Mouse (Mus musculus) kidney, embryonic 15.5 days (tissue): ENCODE data around the gene Pltp. TPM values are rescaled to one million over a fixed set of nuclear protein-coding genes. Genes with fewer than 3 reads are reported as not detected.
"Not testable (repeated sequence)": the region's sequence is repeated elsewhere in the genome, so short reads cannot be mapped to it uniquely, and the experiment has no call there.

Source experiments
- ATAC-seq: fragments of 200-750 bp; cut with Nextera tagmentation; replicated peaks from 2 replicates; pipeline ENCODE4 v1.8.0; 2017; ENCODE audit warnings: moderate TSS enrichment; ENCODE audit not compliant: low FRiP score
- H3K27ac ChIP-seq: fragments of 300-500 bp; sonication (generic); 2 replicates; pipeline ENCODE4 v1.5.1; 2015; ENCODE audit warnings: mild to moderate bottlenecking, inconsistent platforms
- H3K27me3 ChIP-seq: fragments of 300-500 bp; sonication (generic); 2 replicates; pipeline ENCODE4 v1.6.1; 2015; ENCODE audit warnings: inconsistent platforms
- H3K36me3 ChIP-seq: fragments of 300-500 bp; sonication (generic); 2 replicates; pipeline ENCODE4 v1.6.1; 2015; ENCODE audit warnings: inconsistent platforms
- H3K4me1 ChIP-seq: fragments of 300-500 bp; sonication (generic); 2 replicates; pipeline ENCODE4 v1.6.1; 2015; ENCODE audit warnings: inconsistent platforms
- H3K4me2 ChIP-seq: fragments of 300-500 bp; sonication (generic); 2 replicates; pipeline ENCODE4 v1.6.1; 2015; ENCODE audit warnings: moderate library complexity, mild to moderate bottlenecking, inconsistent platforms
- H3K4me3 ChIP-seq: fragments of 300-500 bp; sonication (generic); replicated peaks from 2 replicates; pipeline ENCODE4 v1.5.1; 2015; ENCODE audit warnings: mild to moderate bottlenecking, inconsistent platforms
- H3K9ac ChIP-seq: fragments of 300-500 bp; sonication (generic); 2 replicates; pipeline ENCODE4 v1.6.1; 2015; ENCODE audit warnings: mild to moderate bottlenecking, inconsistent platforms
- H3K9me3 ChIP-seq: fragments of 300-500 bp; sonication (generic); replicated peaks from 2 replicates; pipeline ENCODE4 v1.6.1; 2016; ENCODE audit warnings: inconsistent platforms
- WGBS: fragments of 180-500 bp; shearing (Covaris S2); methylation state at CpG from one replicate; pipeline ENCODE4 v1.1.7; 2015; ENCODE audit warnings: mixed read lengths; 5-methylcytosine and 5-hydroxymethylcytosine counted together
- polyA plus RNA-seq: library from polyadenylated mRNA; unstranded; fragments of >200 nt; fragmentation: Nextera tagmentation; extraction: Ambion mirVana; gene quantifications from 2 replicates; pipeline ENCODE4 v1.2.1, GENCODE M21; 2015

Gene Pltp
- polyA plus RNA-seq, 1 experiment from 2014 or later: 38.7 TPM

GRCm38 (mm10) chr2:164877376-164878215 lies 20.1 kb upstream of the Pltp start:
- H3K36me3 ChIP-seq, H3K9me3 ChIP-seq, H3K27me3 ChIP-seq, H3K9ac ChIP-seq, ATAC-seq: not testable (repeated sequence)
- H3K4me2 ChIP-seq: peak overlapping the region; percentile 80
- H3K4me3 ChIP-seq: peak overlapping the region; percentile 93
- peaks cover 41% of the 10 kb centered on the region for H3K4me1 ChIP-seq
- WGBS: 77% methylated on average over 11 of the region's 11 CpGs
- H3K27ac ChIP-seq: peak overlapping the region; percentile 100

- WGBS: 56% methylated on average over 2 of the region's 2 CpGs
- not testable (repeated sequence) for H3K9me3 ChIP-seq
- 0 out of 2 replicates have a peak overlapping the region, but pooled peaks have one; percentile 92 for H3K27ac ChIP-seq
These were observed 18.1 kb upstream of the Pltp start for GRCm38 (mm10) chr2:164875648-164876047.

GRCm38 (mm10) chr2:164874239-164874769 lies 16.8 kb upstream of the Pltp start:
- H3K4me1 ChIP-seq: peaks cover 24% of the 10 kb centered on the region
- H3K36me3 ChIP-seq: 0 out of 2 replicates have a peak, but pooled peaks cover 3% of the 10 kb centered on the region
- WGBS: 6% methylated on average over 1 of the region's 1 CpGs
- H3K4me2 ChIP-seq: no peak overlapping the region
- H3K9me3 ChIP-seq: no peaks in the 10 kb centered on the region
- H3K4me3 ChIP-seq: no peak overlapping the region
- H3K27ac ChIP-seq: peak overlapping the region; percentile 92
- ATAC-seq: peak; percentile 55
- no peak overlapping the region for H3K9ac ChIP-seq
- H3K27me3 ChIP-seq: no peaks in the 10 kb centered on the region

More at GRCm38 (mm10) chr2:164875648-164876047, 18.1 kb upstream of the Pltp start:
- not testable (repeated sequence) for H3K4me3 ChIP-seq, H3K9ac ChIP-seq, H3K36me3 ChIP-seq, ATAC-seq, H3K27me3 ChIP-seq, H3K4me2 ChIP-seq
- peaks cover 30% of the 10 kb centered on the region for H3K4me1 ChIP-seq

- H3K27me3 ChIP-seq: no peaks in the 10 kb centered on the region
- 0 out of 2 replicates have a peak, but pooled peaks cover 3% of the 10 kb centered on the region for H3K36me3 ChIP-seq
- no peak for ATAC-seq
- peak overlapping the region; percentile 92 for H3K27ac ChIP-seq
- H3K4me3 ChIP-seq: no peak overlapping the region
- H3K4me1 ChIP-seq: peaks cover 24% of the 10 kb centered on the region
- no peaks in the 10 kb centered on the region for H3K9me3 ChIP-seq
- H3K4me2 ChIP-seq: no peak overlapping the region
- 42% methylated on average over 3 of the region's 3 CpGs for WGBS
- no peak overlapping the region for H3K9ac ChIP-seq
These were observed 16.1 kb upstream of the Pltp start for GRCm38 (mm10) chr2:164873621-164874020.

- Histone ChIP-seq H3K36me3 (no peaks in the 10 kb centered on the region), H3K27ac (no peak overlapping the region), H3K9me3 (no peaks in the 10 kb centered on the region; the same call in 1 of the 2 replicates), H3K4me1 (peaks cover 23% of the 10 kb centered on the region), H3K9ac (no peak overlapping the region), H3K4me2 (no peak overlapping the region), H3K27me3 (no peaks in the 10 kb centered on the region), H3K4me3 (no peak overlapping the region)
- ATAC-seq: no peak
- 61% methylated on average over 6 of the region's 6 CpGs for WGBS
These were observed 14.2 kb upstream of the Pltp start for GRCm38 (mm10) chr2:164871602-164872303.

DNA sequence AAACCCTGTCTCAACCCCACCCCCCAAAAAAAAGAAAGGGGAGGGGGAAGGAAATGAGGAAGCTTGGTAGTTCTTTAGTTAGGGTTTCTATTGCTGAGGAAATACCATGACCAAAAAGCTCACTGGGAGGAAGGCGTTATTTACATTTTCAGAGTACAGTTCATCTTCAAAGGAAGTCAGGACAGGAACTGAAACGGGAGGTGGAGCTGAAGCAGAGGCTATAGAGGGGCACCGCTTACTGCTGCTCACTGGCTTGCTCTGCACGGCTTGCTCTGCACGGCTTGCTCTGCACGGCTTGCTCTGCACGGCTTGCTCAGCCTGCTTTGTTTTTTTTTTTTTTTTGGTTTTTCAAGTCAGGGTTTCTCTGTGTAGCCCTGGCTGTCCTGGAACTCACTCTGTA lies 11.0 kb upstream of the Pltp start:
- H3K4me2 ChIP-seq: no peak overlapping the region
- no peak overlapping the region for H3K27ac ChIP-seq
- 66% methylated on average over 7 of the region's 7 CpGs for WGBS
- H3K4me3 ChIP-seq: no peak overlapping the region
- no peak; the same call in 1 of the 2 replicates for ATAC-seq
- peaks cover 9% of the 10 kb centered on the region for H3K4me1 ChIP-seq
- no peak overlapping the region for H3K9ac ChIP-seq
- H3K27me3 ChIP-seq: no peaks in the 10 kb centered on the region
- no peaks in the 10 kb centered on the region for H3K36me3 ChIP-seq
- H3K9me3 ChIP-seq: no peaks in the 10 kb centered on the region; the same call in 1 of the 2 replicates

- WGBS: 95% methylated on average over 7 of the region's 7 CpGs
- Histone ChIP-seq H3K4me1 (peaks cover 13% of the 10 kb centered on the region), H3K9me3 (no peaks in the 10 kb centered on the region; the same call in 1 of the 2 replicates), H3K36me3 (no peaks in the 10 kb centered on the region), H3K4me2 (no peak overlapping the region), H3K27me3 (no peaks in the 10 kb centered on the region), H3K9ac (no peak overlapping the region), H3K4me3 (no peak overlapping the region), H3K27ac (peak overlapping the region; percentile 75; the same call in 1 of the 2 replicates)
- ATAC-seq: no peak
These were observed 10.1 kb upstream of the Pltp start for GRCm38 (mm10) chr2:164867566-164867965.

DNA sequence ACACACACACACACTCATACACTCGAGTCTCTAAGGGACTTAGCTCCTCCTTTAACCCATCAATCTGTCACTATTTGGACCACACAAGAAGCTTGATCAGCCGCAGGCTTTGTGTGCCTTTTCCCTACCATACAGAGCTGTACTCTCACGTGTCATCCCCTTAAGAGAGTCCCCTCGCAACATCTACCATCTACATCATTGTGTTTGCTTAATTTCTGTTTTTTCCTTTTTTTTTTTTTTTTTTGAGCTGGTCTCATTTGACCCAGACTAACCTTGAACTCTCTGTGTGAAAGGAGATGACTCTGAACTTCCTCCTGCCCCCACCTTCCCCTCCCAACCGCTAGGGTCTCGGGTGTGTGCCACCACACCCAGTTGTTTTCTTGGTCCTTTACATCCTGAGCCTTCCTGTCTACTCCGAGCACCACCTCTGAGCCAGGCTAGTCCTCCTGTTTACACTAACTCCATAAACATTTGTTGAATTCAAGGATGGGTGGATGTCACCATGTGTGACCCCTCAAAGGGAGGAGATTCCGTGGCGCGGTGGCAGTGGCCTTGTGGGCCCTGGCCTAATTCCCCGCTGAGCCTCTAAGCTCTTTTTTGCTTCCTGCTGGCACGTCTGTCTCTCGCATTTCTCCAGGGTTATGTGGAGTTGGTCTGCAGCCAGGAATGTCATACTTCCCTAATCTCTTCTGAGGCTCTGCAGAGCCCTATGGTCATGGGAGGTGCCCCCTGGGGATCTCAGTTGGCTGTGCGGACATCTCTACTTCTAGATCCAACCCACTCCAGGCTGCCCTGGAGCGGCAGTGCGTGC lies 9.4 kb upstream of the Pltp start:
- WGBS: 35% methylated on average over 16 of the region's 16 CpGs
- Histone ChIP-seq H3K27me3 (no peaks in the 10 kb centered on the region), H3K9me3 (no peaks in the 10 kb centered on the region; the same call in 1 of the 2 replicates), H3K4me1 (peaks cover 19% of the 10 kb centered on the region), H3K9ac (no peak overlapping the region), H3K36me3 (no peaks in the 10 kb centered on the region), H3K27ac (peak overlapping the region; percentile 75), H3K4me2 (no peak overlapping the region), H3K4me3 (no peak overlapping the region)
- ATAC-seq: no peak

GRCm38 (mm10) chr2:164864593-164864992 lies 7.1 kb upstream of the Pltp start:
- ATAC-seq: no peak
- no peak overlapping the region for H3K27ac ChIP-seq
- no peak overlapping the region for H3K4me3 ChIP-seq
- no peaks in the 10 kb centered on the region for H3K27me3 ChIP-seq
- H3K9ac ChIP-seq: no peak overlapping the region
- no peaks in the 10 kb centered on the region for H3K36me3 ChIP-seq
- H3K4me2 ChIP-seq: no peak overlapping the region
- WGBS: 68% methylated on average over 4 of the region's 4 CpGs
- peaks cover 38% of the 10 kb centered on the region for H3K4me1 ChIP-seq
- no peaks in the 10 kb centered on the region; the same call in 1 of the 2 replicates for H3K9me3 ChIP-seq

DNA sequence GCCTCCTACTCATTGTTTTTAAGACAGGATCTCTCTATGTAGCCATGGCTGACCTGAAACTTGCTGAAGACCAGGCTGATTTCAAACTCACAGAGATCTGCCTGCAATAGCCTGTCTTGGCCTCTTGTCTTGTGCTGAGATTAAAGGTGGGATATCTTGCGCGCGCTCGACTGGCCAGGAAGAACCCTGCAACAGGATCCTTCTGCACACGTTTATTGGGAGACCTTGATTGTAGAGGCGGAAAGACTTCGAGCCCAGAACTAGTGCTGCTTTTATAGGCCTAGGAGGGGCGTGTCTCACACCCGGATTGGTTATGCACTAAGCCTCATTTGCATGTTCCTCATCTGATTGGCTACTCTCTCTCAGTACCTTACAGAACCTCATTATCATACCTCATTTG lies 5.9 kb upstream of the Pltp start:
- H3K9ac ChIP-seq, H3K36me3 ChIP-seq, H3K4me2 ChIP-seq, H3K27me3 ChIP-seq, H3K4me3 ChIP-seq, H3K9me3 ChIP-seq, ATAC-seq, H3K27ac ChIP-seq: not testable (repeated sequence)
- peaks cover 48% of the 10 kb centered on the region for H3K4me1 ChIP-seq
- 91% methylated on average over 9 of the region's 9 CpGs for whole genome bisulfite sequencing

DNA sequence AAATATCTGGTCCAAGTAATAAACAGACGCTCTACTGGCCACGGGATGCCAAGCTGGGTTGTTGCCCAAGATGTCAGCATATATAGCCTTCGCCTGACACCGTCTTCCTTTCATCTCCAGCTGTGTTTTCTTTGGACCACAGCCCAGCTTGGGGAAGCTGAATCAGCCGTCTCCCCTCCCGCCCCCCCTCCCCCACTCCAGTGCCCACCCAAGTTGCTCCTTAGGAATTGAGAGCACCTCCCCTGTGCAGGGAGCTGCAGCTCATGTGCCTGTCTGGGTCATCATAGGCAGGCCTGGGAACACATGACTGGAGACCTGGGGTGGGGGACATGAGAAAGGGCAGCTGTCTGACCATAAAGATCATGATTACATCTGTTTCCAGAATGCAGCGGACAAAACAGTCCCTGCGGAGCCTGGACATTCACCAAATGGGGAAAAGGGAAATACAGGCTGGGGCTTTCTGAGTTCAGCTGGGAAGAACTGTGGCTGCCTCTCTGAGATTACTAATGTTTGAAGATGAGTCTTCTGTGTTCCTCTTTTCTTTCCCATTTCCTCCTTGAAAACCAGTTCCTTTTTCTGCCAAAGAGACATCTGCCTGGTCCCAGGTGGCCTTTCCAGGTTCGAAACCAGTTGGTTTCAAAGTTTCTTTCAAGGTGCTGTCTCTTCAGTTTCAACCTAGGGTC lies 4.8 kb upstream of the Pltp start:
- H3K4me1 ChIP-seq: peaks cover 58% of the 10 kb centered on the region
- peak overlapping the region; percentile 87 for H3K27ac ChIP-seq
- H3K9me3 ChIP-seq: no peaks in the 10 kb centered on the region
- no peaks in the 10 kb centered on the region for H3K36me3 ChIP-seq
- no peak overlapping the region for H3K4me3 ChIP-seq
- peak overlapping the region; percentile 14; the same call in 1 of the 2 replicates for H3K4me2 ChIP-seq
- ATAC-seq: peak; percentile 75
- WGBS: 13% methylated on average over 9 of the region's 9 CpGs
- H3K9ac ChIP-seq: no peak overlapping the region
- peaks cover 18% of the 10 kb centered on the region for H3K27me3 ChIP-seq
